Mouse (Mus musculus) testis, adult 2 months (tissue): ENCODE measurements around the gene Bcl2a1b.
"Not testable (repeated sequence)": the region's sequence is repeated elsewhere in the genome, so short reads cannot be mapped to it uniquely, and the experiment has no call there.

Experiments
- CTCF ChIP-seq: fragments of 200-500 bp; IDR thresholded peaks from 2 replicates; pipeline ENCODE4 v1.5.1; 2012; ENCODE audit warnings: low read depth, mild to moderate bottlenecking, inconsistent platforms, low read length, moderate library complexity; ENCODE audit not compliant: control insufficient read depth, insufficient read depth, insufficient replicate concordance
- POLR2A ChIP-seq: fragments of 200-500 bp; IDR thresholded peaks from 2 replicates; pipeline ENCODE4 v1.6.1; 2012; ENCODE audit warnings: low read depth, mild to moderate bottlenecking, inconsistent platforms, low read length, moderate library complexity; ENCODE audit not compliant: control insufficient read depth

- TF ChIP-seq CTCF, POLR2A: not testable (repeated sequence)
These were observed 3.2 kb downstream of the Bcl2a1b start for GRCm38 (mm10) chr9:89202256-89202655.
